Mouse (Mus musculus): ENCODE measurements around the gene 2010300C02Rik.

DNA sequence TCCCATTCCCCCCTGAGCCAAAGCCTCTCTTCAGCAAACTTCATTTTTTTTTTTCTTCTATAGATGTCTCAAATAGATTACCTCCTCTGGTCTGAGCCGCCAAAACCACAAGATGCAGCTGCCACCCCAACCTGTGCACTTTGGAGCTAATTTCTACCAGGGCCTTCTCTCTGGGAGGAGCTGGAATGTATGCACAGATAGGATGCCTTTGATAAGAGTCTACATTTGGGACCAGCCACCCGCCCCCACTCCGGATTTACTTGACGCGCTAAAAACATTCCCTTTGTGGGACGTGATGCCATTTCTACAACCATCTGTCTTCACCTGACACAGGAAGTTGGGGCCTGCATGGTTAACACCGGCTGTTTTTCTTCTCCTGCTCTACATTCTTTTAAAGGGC lies 105.0 kb downstream of the 2010300C02Rik start:
- TF ChIP-seq CTCF (conservative IDR thresholded peaks at IDR 0.05; ENCODE audit: low read length) (no peak), POU5F1 (IDR thresholded peaks at IDR 0.05; ENCODE audit: borderline replicate concordance, low read length) (no peak), NANOG (IDR thresholded peaks at IDR 0.05; ENCODE audit: borderline replicate concordance, low read length) (no peak)
